Mouse (Mus musculus) kidney, adult 2 months (tissue): ENCODE data around the gene Flot2. TPM values are rescaled to one million over a fixed set of nuclear protein-coding genes. Genes with fewer than 3 reads are reported as not detected.

Experiments used
- DNase-seq: peaks from one replicate; pipeline ENCODE4 v3.0.0; 2021
- H3K27ac ChIP-seq: fragments of 200-500 bp; 2 replicates; pipeline ENCODE4 v1.5.1; 2012; ENCODE audit warnings: low read depth, low read length, control low read depth, inconsistent platforms; ENCODE audit not compliant: insufficient read depth
- H3K27me3 ChIP-seq: fragments of 200-500 bp; replicated peaks from 2 replicates; pipeline ENCODE4 v1.6.1; 2012; ENCODE audit warnings: mild to moderate bottlenecking, moderate library complexity, low read length, inconsistent platforms; ENCODE audit not compliant: control insufficient read depth, insufficient read depth
- H3K36me3 ChIP-seq: fragments of 200-500 bp; 2 replicates; pipeline ENCODE4 v1.6.1; 2012; ENCODE audit warnings: mild to moderate bottlenecking, moderate library complexity, low read length, inconsistent platforms; ENCODE audit not compliant: control insufficient read depth, insufficient read depth
- H3K4me1 ChIP-seq: fragments of 200-500 bp; 2 replicates; pipeline ENCODE4 v1.6.1; 2011; ENCODE audit warnings: low read length; ENCODE audit not compliant: control insufficient read depth, insufficient read depth
- H3K4me3 ChIP-seq: fragments of 200-500 bp; 2 replicates; pipeline ENCODE4 v1.5.1; 2011; ENCODE audit warnings: mild to moderate bottlenecking, low read depth, low read length, control low read depth; ENCODE audit not compliant: insufficient read depth
- CTCF ChIP-seq: fragments of 200-500 bp; conservative IDR thresholded peaks from 2 replicates; pipeline ENCODE4 v1.5.1; 2011; ENCODE audit warnings: low read depth, mild to moderate bottlenecking, control low read depth, low read length, moderate library complexity, mixed read lengths; ENCODE audit not compliant: insufficient read depth, insufficient read length
- POLR2A ChIP-seq: fragments of 200-500 bp; IDR thresholded peaks from one replicate; pipeline ENCODE4 v1.6.1; 2011; ENCODE audit warnings: low read depth, low read length, control low read depth
- WGBS: fragments of 180-500 bp; shearing (Covaris S2); methylation state at CpG from one replicate; pipeline ENCODE4 v1.1.7; 2018; 5-methylcytosine and 5-hydroxymethylcytosine counted together
- polyA plus RNA-seq: library from polyadenylated mRNA; depleted of rRNA; stranded (reverse); fragments of >200 nt; gene quantifications from 2 replicates; pipeline ENCODE4 v1.2.3, GENCODE M21; 2012; rRNA removed

Gene Flot2
- polyA plus RNA-seq, 1 experiment: 95.0 TPM

DNA sequence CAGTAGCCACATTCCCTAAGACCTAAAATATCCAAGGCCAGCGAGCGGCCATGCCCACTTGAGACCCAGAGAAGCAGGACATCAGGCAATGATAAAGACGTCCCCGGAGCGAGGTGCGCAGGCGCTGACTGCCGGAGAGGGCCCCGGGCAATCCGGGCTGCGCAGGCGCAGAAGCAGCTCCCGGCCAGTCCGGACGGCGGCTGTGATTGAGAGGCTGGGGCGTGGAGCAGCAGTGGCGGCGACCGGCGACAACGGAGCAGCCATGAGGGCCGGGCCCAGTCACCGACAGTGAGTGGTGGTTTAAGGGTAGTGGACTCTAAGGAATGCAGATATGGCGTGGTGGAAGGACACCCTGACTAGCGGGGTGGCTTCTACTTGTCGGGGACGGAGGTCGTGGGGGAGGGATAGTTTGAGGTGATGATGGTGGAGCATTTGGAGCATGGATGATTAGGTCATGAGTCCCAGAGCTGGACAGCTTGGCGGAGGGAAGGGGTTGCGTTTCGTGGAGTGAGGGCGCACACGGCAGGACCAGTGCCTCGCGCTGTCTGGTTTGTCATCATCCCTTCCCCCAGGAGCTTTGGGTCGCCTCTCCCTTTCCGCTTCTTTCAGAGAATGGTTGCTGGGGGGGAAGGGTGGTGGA, 56.9 kb downstream of the Flot2 start, which contains the start of gene Fam222b:
Gene Fam222b (plus strand): TSS at position 157 of the 640 bp plus-strand sequence.
- Histone ChIP-seq H3K4me3 (peak within 1 kb of the TSS; percentile 69), H3K4me1 (peaks cover 6% of the 10 kb centered on the region; the same call in 1 of the 2 replicates), H3K27ac (peak within 1 kb of the TSS; percentile 52), H3K27me3 (no peaks in the 10 kb centered on the region), H3K36me3 (no peaks in the 10 kb centered on the region)
- TF ChIP-seq POLR2A (no peak), CTCF (no peak)
- WGBS: under 1% methylated on average over 38 of the region's 38 CpGs
- DNase-seq: peak; percentile 95

DNA sequence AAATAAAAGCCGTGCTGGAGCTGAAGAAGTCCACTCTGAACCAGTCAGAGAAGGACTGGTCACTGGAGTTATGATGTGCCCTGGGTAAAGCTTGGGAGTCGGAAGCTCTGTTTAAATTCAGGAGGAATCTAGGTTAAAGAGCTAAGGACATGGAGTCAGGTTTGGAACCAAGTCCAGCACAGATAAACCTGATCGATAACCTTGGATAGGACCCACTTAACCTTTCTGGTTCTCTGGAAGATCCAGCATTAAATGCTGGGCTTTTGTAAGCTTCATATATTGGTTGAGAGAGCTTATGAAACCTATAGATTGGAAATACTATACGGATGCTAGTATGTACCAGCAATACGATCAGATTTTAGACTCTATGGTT, 57.4 kb downstream of the Flot2 start:
- TF ChIP-seq POLR2A (no peak), CTCF (no peak)
- Histone ChIP-seq H3K27me3 (no peaks in the 10 kb centered on the region), H3K4me1 (peaks cover 6% of the 10 kb centered on the region; the same call in 1 of the 2 replicates), H3K27ac (peak overlapping the region; percentile 52; the same call in 1 of the 2 replicates), H3K4me3 (peak overlapping the region; percentile 69), H3K36me3 (no peaks in the 10 kb centered on the region)
- no peak for DNase-seq
- WGBS: 13% methylated on average over 5 of the region's 5 CpGs

DNA sequence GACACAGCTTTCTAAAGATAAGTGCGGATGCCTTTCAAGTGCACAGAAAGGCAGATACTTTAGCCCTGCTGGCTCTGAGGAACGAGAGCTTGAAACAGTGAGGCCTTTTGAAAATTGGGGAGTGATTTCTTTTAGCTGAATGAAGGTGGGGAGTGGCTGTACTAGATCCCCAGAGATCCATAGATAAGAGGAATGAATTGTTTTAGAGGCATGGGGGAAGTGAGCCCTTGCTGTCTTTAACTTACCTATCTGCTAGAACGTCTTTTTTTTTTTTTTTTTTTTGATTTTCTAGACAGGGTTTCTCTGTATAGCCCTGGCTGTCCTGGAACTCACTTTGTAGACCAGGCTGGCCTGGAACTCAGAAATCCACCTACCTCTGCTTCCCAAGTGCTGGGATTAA, 59.3 kb downstream of the Flot2 start:
- 64% methylated on average over 3 of the region's 3 CpGs for WGBS

DNA sequence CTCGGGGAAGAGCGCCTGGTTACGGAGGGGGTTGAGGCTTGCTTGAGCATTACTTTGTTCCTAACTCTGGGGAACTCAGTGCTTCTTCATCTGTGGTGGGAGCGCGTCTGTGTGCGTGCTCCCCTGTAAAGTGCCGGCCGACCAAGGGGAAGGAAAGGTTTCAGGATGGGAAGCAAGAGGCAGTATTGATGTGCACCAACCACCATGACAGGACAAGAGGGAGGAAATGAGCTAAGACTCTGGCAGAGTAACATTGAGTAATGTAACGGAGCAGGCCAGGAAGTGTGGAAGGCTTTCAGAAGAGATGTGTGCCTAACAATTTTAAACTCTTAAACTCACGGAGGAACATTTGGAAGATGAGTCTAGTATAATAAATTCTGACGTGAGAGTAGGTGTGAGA, 63.0 kb downstream of the Flot2 start:
- Histone ChIP-seq H3K27me3 (no peaks in the 10 kb centered on the region), H3K4me3 (no peak overlapping the region), H3K4me1 (peaks cover 15% of the 10 kb centered on the region; the same call in 1 of the 2 replicates), H3K27ac (no peak overlapping the region), H3K36me3 (no peaks in the 10 kb centered on the region)
- no peak for DNase-seq
- no peak for TF ChIP-seq POLR2A
- 72% methylated on average over 11 of the region's 11 CpGs for WGBS

More for the DNA sequence above, 59.3 kb downstream of the Flot2 start:
- Histone ChIP-seq H3K36me3 (no peaks in the 10 kb centered on the region), H3K27ac (no peak overlapping the region), H3K4me1 (peaks cover 14% of the 10 kb centered on the region; the same call in 1 of the 2 replicates), H3K4me3 (no peak overlapping the region), H3K27me3 (no peaks in the 10 kb centered on the region)
- TF ChIP-seq POLR2A (no peak), CTCF (no peak)
- no peak for DNase-seq

DNA sequence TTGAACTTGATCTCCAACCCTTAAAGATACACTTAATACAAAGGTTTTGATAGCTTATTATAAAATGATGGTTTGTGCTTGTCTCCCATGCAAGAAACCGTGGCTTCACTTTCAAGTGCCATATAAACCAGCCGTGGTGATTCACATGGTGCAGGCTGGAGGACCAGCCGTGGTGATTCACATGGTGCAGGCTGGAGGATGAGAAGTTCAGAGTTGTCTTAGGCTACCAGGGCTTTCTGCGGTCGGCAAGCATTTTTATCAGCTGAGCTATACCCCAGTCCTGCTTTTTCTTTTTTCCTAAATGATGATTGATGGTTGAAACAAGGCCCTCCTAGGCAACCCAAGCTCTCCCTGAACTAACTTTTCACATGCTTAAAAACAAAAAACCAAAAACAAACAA, 64.4 kb downstream of the Flot2 start:
- peaks cover 13% of the 10 kb centered on the region; the same call in 1 of the 2 replicates for H3K4me1 ChIP-seq
- TF ChIP-seq CTCF (no peak), POLR2A (no peak)
- H3K4me3 ChIP-seq: no peak overlapping the region
- WGBS: 80% methylated on average over 5 of the region's 5 CpGs
- no peaks in the 10 kb centered on the region for H3K27me3 ChIP-seq
- no peak for DNase-seq
- H3K36me3 ChIP-seq: no peaks in the 10 kb centered on the region
- H3K27ac ChIP-seq: no peak overlapping the region

DNA sequence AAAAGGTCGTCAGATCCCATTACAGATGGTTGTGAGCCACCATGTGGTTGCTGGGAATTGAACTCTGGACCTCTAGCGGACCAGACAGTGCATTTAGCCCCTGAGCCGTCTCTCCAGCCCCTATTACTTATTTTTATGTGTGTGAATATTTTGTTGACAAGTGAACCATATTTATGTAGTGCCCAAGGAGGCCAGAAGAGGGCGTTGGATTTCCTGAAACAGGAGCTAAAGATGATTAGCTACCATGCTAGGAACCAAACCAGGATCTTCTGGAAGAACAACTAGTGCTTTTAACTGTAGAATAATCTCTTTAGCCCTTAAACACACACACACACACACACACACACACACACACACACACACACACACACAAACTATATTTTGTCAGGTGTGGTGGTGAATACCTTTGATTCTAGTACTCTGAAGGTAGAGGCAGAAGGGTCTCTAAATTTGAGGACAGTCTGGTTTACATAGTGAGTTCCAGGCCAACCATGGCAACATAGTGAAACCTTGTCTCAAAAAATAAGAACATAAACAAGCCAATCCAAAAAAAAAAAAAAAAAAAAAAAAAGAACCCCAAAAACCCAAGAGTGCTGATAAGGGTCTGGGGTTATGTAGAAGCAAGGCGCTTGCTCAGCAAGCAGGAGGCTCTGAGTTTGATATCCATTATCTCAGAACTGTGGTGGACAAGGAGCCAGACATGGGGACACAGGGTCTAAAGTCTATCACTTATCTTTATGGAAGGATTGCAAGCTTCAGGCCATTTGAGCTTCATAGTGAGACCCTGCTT, 65.4 kb downstream of the Flot2 start:
- H3K4me1 ChIP-seq: peaks cover 11% of the 10 kb centered on the region; the same call in 1 of the 2 replicates
- H3K4me3 ChIP-seq: no peak overlapping the region
- no peak overlapping the region for H3K27ac ChIP-seq
- 55% methylated on average over 5 of the region's 5 CpGs for WGBS
- TF ChIP-seq CTCF (0 out of 2 replicates have a peak, but pooled peaks have one; percentile 2), POLR2A (no peak)
- no peaks in the 10 kb centered on the region for H3K36me3 ChIP-seq
- peak; percentile 19 for DNase-seq
- no peaks in the 10 kb centered on the region for H3K27me3 ChIP-seq

DNA sequence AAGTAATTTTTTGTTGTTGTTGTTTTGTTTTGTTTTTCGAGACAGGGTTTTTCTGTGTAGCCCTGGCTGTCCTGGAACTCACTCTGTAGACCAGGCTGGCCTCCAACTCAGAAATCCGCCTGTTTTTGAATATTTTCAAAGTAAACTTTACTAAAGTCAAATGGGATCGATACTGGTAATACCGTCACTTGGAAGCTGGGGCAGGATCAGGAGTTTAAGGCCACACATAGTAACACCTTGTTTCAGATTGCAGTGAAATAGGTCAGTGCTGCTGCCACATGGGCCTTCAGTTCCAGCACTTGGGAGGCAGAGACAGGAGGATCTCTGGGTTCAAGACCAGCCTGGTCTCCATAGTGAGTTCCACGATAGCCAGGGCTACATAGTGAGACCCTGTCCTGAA, 66.8 kb downstream of the Flot2 start:
- H3K36me3 ChIP-seq: no peaks in the 10 kb centered on the region
- H3K27ac ChIP-seq: no peak overlapping the region
- DNase-seq: no peak
- TF ChIP-seq POLR2A: no peak
- no peak for TF ChIP-seq CTCF
- H3K27me3 ChIP-seq: no peaks in the 10 kb centered on the region
- peaks cover 11% of the 10 kb centered on the region; the same call in 1 of the 2 replicates for H3K4me1 ChIP-seq
- H3K4me3 ChIP-seq: no peak overlapping the region
- 96% methylated on average over 5 of the region's 5 CpGs for whole genome bisulfite sequencing

Other genes starting within 250 kb of the Flot2 start
- gene Pipox, start 143.8 kb upstream of the Flot2 start, polyA plus RNA-seq: 239 and 257 TPM in 2 replicates
- gene Sez6, start 107.1 kb upstream of the Flot2 start, polyA plus RNA-seq: 0.12 and 0.27 TPM in 2 replicates
- gene Phf12, start 55.2 kb upstream of the Flot2 start, polyA plus RNA-seq: 33.0 and 35.7 TPM in 2 replicates
- gene Dhrs13, start 5.7 kb upstream of the Flot2 start, polyA plus RNA-seq: 7.1 and 9.3 TPM in 2 replicates
- 39.1 and 41.6 TPM in 2 replicates for gene Eral1, start 42.5 kb downstream of the Flot2 start, polyA plus RNA-seq
- 13.4 and 14.7 TPM in 2 replicates for gene Fam222b, start 56.7 kb downstream of the Flot2 start, polyA plus RNA-seq
- 108 and 126 TPM in 2 replicates for gene Traf4, start 127.7 kb downstream of the Flot2 start, polyA plus RNA-seq
- 18.3 and 24.6 TPM in 2 replicates for gene Nek8, start 138.7 kb downstream of the Flot2 start, polyA plus RNA-seq
- gene Tlcd1, start 138.8 kb downstream of the Flot2 start, polyA plus RNA-seq: 78.2 and 144 TPM in 2 replicates
- 153 and 278 TPM in 2 replicates for gene Rpl23a, start 145.7 kb downstream of the Flot2 start, polyA plus RNA-seq
- gene Rab34, start 150.5 kb downstream of the Flot2 start, polyA plus RNA-seq: 78.1 and 92.4 TPM in 2 replicates
- gene Proca1, start 155.5 kb downstream of the Flot2 start, polyA plus RNA-seq: 1.2 and 1.8 TPM in 2 replicates
- gene Sdf2, start 207.8 kb downstream of the Flot2 start, polyA plus RNA-seq: 127 and 129 TPM in 2 replicates
- 17.8 and 20.7 TPM in 2 replicates for gene Supt6, start 208.1 kb downstream of the Flot2 start, polyA plus RNA-seq
- 103 and 122 TPM in 2 replicates for gene 2610507B11Rik, start 223.8 kb downstream of the Flot2 start, polyA plus RNA-seq